Mouse (Mus musculus) CH12.LX (cell line): ENCODE data around the gene Tox2.

Experiments used
- CHD2 ChIP-seq: IDR thresholded peaks from 2 replicates; pipeline ENCODE4 v1.6.1; 2011; ENCODE audit warnings: low read length, improper control_type of control experiment
- CTCF ChIP-seq, 2 experiments: IDR thresholded peaks in 1 of 2; conservative IDR thresholded peaks in 1 of 2; 2 replicates each; pipeline ENCODE4 v1.5.1; 2011 to 2012; ENCODE audit warnings: low read depth in 2 of 2, low read length in 2 of 2, improper control_type of control experiment in 1 of 2, inconsistent platforms in 1 of 2, mild to moderate bottlenecking in 1 of 2, moderate library complexity in 1 of 2
- EP300 ChIP-seq: IDR thresholded peaks from 2 replicates; pipeline ENCODE4 v1.6.1; 2011; ENCODE audit warnings: low read length, improper control_type of control experiment
- HCFC1 ChIP-seq: IDR thresholded peaks from 2 replicates; pipeline ENCODE4 v1.6.1; 2012; ENCODE audit warnings: low read depth, mild to moderate bottlenecking, inconsistent platforms, low read length, improper control_type of control experiment
- MAX ChIP-seq: IDR thresholded peaks from 2 replicates; pipeline ENCODE4 v1.6.1; 2011; ENCODE audit warnings: low read length, improper control_type of control experiment
- MAZ ChIP-seq: IDR thresholded peaks from 2 replicates; pipeline ENCODE4 v1.6.1; 2012; ENCODE audit warnings: low read depth, mild to moderate bottlenecking, inconsistent platforms, low read length, improper control_type of control experiment, moderate library complexity
- NELFE ChIP-seq: IDR thresholded peaks from 2 replicates; pipeline ENCODE4 v1.6.1; 2011; ENCODE audit warnings: low read depth, low read length, improper control_type of control experiment
- NRF1 ChIP-seq: IDR thresholded peaks from 2 replicates; pipeline ENCODE4 v1.6.1; 2014; ENCODE audit warnings: low read depth, mild to moderate bottlenecking, inconsistent platforms, low read length, improper control_type of control experiment, moderate library complexity
- POLR2A ChIP-seq: IDR thresholded peaks from 2 replicates; pipeline ENCODE4 v1.6.1; 2011; ENCODE audit warnings: low read depth, mild to moderate bottlenecking, improper control_type of control experiment, low read length
- POLR2AphosphoS2 ChIP-seq: IDR thresholded peaks from 2 replicates; pipeline ENCODE4 v1.6.1; 2011; ENCODE audit warnings: low read depth, low read length, improper control_type of control experiment
- USF1 ChIP-seq: IDR thresholded peaks from 2 replicates; pipeline ENCODE4 v1.6.1; 2014; ENCODE audit warnings: low read depth, mild to moderate bottlenecking, inconsistent platforms, low read length, improper control_type of control experiment
- ZC3H11A ChIP-seq: IDR thresholded peaks from 2 replicates; pipeline ENCODE4 v1.6.1; 2012; ENCODE audit warnings: low read depth, mild to moderate bottlenecking, inconsistent platforms, low read length, improper control_type of control experiment
- ZMIZ1 ChIP-seq: IDR thresholded peaks from 2 replicates; pipeline ENCODE4 v1.6.1; 2012; ENCODE audit warnings: low read depth, mild to moderate bottlenecking, inconsistent platforms, low read length, improper control_type of control experiment

DNA sequence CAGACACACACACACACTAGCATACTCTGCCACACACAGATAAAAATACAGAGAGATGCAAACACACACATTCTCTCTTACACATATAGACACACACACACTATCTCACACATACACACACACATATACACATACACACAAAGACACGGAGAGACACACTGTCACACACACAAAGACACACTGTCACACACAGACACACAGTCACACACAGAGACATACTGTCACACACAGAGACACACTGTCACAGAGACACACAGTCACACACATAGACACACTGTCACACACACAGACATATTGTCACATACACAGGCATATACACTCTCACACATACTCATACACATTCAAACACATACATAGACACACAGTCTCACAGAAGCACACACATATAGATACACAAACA lies 169.7 kb downstream of the Tox2 start:
- no peak for TF ChIP-seq CTCF (conservative IDR thresholded peaks at IDR 0.05 in 1 of 2, IDR thresholded peaks at IDR 0.05 in 1 of 2; ENCODE audit: low read depth in 2 of 2, low read length in 2 of 2)
- no peak for TF ChIP-seq NRF1
- TF ChIP-seq NELFE: no peak
- no peak for TF ChIP-seq ZC3H11A
- TF ChIP-seq HCFC1: no peak
- TF ChIP-seq CHD2: no peak
- no peak for TF ChIP-seq USF1
- no peak for TF ChIP-seq POLR2AphosphoS2
- TF ChIP-seq EP300: no peak
- no peak for TF ChIP-seq POLR2A
- no peak for TF ChIP-seq ZMIZ1
- TF ChIP-seq MAZ: no peak
- no peak for TF ChIP-seq MAX
